Mouse (Mus musculus) kidney, adult 9 months (tissue): ENCODE results near the gene Stab1.

ENCODE experiments used
- DNase-seq: peaks from one replicate; pipeline ENCODE4 v3.0.0; 2022

Gene Stab1

DNA sequence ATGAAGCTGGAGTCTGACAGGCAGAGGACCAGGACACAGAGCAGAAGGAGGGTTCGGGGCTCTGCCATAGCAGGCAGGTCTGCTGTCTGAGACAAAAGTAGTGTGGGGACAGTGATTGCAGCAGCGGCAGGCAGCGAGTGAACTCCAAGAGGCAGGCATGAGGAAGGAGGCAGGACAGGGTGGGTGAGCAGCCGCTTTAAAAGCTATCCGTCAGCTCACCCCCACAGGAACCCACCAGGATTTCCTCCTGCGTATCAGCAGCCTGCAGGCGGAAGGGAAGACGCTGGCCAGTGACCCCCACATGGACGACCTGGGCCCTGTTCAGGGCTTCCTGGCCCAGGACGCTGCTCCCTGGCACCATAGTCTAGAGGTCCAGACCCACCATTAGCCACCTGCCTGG is at the start of gene Stab1:
Gene Stab1 (minus strand): TSS at position 217 of the 400 bp plus-strand sequence.
- DNase-seq: peak; percentile 56

DNA sequence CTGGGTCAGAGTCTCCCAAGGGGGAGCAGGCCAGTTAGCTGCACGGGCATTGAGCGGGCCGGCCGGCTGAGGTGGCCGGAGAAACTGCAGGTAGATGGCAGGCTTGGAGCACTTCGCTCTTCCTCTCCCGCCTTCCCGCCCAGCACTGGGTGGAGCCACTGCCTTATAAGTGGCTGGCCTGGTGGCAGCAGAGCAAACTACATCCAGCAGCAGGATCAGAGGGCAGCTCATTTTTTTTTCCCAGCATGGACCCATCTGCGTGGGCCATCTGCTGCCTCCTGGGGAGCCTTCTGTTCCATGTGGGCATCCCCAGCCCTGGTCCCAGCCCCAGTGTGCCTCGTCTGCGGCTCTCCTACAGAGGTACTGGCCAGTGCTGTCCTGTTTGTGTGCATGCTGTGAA is 49.2 kb upstream of the Stab1 start, which contains the start of gene Sema3g:
Gene Sema3g (plus strand): TSS at position 195 of the 400 bp plus-strand sequence.
- peak; percentile 85 for DNase-seq

DNA sequence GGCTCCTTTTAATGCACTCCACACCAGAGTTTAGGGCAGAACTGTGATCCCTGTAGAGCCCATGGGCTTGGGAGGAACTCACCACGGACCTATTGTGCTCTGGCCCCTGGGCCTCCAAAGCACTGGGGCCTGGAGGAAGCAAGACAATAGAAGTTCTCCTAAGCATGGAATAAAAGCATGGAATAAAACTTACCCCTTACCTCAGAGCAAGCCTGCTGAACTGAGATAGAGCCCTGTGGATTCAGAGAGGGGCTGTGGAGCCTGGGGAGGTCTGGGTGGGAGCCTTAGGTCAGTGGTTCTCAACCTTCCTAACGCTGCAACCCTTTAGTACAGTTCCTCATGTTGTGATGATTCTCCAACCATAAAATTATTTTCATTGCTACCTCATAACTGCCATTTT is 48.4 kb upstream of the Stab1 start, which contains the start of gene Nisch:
Gene Nisch (minus strand): TSS at position 101 of the 400 bp plus-strand sequence.
- DNase-seq: no peak

DNA sequence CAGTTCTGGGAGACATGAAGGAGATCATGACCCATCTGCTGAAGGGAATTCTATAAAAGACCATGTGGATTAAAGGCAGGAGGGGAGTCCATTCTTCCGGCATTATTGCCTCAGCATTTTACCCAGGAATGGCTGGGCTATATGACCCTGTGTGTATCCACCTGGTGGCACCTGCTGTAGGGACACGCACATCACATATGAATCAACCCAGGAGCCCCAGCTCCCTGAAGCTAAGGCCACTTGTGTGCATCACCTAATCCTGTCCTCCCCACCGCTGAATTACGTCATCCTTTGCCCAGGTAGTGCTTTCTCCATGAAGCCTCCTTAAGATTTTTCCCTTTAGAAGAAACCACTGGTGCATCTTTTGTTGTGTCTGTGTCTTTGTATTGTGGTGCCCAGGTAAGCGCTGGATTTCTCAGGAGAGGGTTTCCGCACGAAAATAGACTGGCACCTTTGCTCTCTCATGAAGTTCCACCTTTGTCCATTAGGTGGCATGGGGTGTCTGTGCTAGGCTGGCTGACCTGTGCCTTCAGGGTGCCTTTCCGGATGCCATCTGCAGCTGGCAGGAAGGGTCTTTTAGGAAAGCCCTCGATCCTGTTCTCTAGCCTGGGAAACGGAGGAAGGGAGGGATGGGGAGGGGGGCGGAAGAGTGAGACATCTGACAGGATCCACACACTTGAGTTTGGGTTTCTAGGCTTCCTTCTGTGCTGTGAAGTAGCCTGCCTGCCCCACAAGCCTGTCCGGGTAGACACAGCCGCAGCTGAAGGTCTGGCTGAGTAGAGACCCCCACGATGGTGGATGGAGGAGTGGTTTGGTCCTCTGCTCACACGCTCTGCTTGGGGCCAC is 46.9 kb upstream of the Stab1 start:
- peak; percentile 82 for DNase-seq

DNA sequence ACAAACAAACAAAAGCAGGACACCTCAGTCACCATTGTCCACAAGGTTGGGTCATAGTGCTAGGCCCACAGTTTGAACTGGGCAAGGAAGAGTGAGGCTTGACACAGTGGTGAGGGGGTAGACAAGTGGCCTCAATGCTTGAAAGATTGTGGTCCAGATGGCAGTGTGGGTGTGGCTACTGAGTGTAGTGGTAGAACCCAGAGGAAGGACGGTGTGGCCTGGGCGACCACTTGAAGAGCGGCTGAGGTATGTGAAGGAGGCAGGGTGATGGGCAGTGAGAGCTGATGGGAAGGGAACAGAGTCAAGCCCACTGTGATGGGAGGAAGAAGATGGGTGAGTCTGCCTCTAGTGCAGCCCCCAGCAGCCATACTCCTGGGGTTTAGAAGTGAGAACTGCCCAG is 46.2 kb upstream of the Stab1 start:
- DNase-seq: no peak

DNA sequence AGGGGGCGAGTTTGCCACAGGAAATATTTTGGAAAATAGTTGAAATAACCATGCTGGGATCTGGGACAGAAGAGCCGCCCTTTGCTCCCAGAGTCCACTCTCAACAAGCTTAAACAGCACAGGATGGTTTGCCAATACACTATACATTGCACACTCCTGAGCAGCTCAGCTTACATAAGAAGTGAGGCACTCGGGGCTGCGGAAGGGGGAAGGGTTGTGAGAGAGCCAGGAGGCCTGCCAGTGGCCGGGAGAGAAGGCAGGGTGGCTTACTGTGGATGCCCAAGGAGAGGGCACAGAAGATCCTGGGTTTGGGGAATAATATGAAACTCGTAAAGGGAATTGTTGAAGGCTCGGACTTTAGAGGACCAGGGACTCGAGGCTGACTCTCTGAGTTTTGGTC is 45.4 kb upstream of the Stab1 start:
- no peak for DNase-seq

DNA sequence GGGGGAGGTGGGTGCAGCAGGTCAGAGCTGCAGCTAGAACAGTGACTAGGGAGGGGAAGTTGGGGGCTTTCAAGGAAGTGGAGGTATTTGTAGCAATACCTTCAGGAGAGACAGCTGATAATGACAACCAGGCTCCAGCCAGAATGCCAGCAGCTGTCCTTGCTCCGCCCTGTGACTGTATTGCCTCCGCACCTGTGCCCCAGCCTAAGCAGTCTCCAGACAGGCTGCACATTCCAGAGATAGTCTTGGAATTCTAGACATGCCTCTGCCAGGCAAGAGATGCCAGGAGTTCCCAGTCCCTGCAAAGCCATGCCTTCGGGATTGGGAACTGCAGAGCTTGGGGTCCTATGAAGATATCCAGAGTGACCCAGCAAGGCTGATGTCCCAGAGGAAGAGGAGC is 44.1 kb upstream of the Stab1 start:
- no peak for DNase-seq

DNA sequence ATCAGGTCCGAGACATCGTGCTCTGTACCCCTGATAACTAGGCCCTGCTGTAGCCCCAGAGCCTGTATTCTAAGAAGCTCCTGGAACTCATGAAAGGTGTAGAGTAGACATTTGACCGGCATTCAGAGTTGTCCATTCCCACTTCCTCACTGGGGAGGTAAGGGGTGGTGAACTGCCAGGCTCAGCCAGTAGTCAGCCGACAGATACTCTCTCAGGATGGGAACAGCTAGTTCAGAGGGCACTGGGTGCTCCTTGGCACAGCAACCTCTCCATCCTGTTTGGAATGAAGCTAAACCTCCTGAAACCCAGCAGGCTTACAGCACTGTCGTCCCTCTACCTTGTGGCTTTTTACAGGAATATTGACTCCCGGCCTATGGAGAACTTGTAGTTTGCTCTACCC is 43.4 kb upstream of the Stab1 start:
- DNase-seq: no peak

DNA sequence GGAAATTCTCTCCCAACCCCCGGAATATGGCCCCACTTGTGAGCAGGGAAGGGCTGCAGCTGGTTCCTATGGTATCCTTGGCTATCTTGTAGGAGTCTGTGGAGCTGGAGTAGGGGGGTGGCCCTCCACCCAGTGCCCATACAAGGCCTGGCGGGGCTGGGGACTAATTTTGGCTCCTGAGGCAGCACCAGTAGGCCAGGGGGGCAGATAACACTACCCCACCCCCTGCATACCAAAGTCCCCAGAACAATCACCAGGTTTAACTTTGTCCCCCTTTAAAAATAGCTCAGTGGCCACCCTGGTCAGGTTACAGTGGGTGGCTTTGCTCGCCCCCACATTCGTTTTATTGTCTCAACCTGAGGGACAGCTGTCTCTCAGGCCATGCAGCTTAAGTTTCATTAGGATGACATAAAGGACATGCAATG is 40.7 kb upstream of the Stab1 start:
- no peak for DNase-seq

DNA sequence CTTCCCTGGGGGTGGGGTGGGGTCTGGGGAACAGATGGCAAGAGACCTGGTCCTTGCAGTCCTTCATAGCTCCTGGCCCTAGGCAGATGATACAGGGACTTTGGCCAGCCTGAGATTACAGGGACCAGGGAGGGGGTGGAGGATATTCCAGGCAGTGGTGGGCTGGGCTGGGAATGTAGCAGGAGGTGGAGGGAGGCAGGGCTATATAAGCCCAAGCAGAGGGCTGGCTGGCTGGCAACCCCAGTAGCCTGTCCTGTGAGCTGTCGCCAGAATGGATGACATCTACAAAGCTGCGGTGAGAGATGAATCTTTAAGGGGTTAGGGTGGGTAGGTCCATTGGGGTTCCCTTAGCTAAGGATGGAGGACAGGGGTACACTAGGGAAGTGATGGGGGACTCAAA is 39.6 kb upstream of the Stab1 start, which contains the start of gene Tnnc1:
Gene Tnnc1 (plus strand): TSS at position 229 of the 400 bp plus-strand sequence.
- no peak for DNase-seq

DNA sequence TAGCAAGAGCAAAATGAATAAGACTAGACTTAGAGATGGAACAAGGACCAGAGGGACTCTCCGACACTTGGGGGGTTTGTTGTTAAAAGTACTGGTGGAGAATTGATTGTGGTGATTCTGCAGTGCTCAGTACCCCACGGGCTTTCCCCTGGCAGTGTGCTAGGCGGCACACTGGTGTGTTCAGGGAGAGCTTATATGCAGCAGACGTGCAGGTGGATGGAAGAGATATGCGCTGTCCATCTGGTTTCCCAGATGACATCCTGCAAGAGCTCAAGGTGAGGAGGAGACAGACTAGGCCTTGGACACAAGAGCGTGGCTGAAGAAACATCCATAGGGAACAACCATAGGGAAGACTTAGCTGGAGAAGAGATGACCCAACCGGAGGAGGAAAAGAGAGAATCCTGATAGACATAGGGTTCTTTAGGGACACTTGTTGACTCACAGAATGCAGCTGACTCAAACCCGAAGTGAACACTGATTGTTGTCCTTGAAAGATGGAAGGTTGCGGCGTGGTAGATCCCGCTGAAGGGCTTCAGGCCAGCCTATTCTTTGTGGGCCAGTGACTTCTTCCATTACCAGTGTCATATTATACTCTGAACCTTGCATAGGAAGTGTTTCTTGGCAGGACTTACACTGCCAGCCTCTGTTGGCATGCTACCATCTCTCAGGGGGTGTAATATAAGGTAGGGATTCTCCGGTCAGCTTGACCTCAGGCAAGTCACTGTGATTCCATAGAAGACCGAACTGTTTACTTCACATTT is 38.8 kb upstream of the Stab1 start:
- no peak for DNase-seq

DNA sequence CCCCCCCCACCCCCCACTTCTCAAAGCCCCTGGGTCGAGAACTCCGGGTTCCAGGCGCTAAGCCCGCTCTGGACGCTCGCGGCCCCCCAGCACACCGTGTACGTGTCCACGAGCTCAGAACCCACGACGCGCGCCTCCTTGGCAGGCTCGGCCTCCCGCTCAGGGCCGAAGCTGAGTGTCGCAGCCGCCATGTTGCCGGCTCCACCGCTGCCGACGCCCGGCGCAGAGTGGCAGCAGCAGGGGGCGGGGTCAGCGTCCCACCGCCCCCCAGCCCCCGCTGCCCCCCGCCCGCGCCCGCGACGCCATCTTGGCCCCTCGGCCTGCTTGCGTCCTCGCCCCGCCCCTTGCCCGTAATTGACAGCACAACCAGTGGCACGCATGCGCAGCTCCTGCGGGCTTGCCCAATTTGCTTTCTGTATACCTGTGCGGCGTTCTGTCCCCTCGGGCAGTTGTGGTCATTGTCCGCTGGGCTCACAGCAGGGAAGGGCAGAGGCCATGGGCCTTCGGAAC is 38.1 kb upstream of the Stab1 start:
- DNase-seq: peak; percentile 96

DNA sequence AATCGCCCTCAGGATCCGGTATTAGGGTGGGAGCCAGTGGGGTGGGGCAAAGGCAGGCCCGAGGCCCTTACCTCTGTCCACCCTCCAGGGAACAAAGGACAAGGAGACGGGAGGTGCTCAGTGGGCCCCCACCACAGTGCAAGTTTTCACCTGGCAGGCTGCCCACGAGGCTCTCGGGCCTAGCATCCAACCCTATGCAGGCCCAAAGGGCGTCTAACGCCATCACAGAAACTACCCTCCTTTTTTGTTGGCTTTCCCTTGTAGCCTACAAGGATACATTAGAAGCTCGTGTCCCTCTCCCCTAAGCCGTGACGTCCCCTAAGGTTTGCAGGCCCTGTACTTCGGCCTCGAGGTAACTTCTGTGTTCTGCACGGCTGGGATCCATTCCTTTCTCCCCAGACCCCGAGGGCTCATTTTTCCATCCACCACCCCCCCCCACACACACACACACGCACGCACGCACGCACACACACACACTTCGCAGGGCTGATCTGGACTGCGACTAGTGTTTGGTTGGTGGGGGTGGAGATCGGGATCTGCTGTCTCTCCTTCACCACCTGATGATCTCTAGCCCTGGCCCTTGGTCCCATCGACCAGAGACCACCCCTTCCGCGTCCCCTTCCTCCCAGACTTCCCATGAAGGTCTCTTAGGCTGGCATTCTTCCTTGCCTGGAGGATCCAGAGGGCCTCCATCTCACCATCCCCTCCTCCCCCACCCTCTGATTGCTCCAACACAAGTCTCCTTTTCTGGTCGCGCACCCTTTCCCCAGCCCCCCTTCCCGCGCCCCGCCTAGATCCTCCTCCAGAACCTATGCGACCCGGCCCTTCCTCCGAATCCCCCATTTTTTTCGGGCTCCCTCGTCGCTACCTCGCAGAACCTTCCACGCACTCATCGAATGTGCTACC is 37.4 kb upstream of the Stab1 start:
- peak; percentile 43 for DNase-seq

DNA sequence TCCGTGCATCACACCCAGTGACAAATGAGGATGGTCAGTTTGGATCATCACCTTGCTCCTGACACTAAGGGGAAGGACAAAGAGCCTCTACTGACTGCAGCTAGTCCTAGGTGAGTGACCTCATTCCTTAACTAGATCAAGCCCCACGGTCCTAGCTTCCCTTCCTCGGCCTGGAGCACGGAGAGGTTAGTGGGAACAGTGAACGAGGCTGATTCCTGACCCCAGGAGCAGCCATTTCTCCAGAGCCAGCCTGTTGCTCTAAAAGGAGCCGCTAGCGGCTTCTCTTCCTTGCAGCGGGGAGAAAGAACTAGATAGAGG is 36.8 kb upstream of the Stab1 start:
- peak; percentile 67 for DNase-seq

DNA sequence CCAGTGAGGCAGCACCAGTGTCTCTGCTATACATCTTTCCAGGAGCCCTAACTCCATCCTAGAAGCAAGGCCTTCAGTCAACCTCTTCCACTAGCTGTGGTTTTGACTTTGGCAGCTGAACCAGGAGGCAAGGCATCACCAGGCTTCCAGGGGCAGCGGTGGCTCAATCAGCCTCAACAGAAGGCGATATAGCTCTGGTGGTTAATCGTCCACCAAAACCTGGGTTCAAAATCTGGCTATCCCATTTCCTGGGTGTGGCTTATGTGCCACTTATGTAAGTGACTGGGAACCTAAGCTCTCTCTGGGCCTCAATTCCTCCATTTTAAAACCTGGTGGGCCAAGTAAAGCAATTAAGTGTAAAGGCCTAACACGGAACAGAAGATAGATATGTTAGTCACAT is 36.4 kb upstream of the Stab1 start:
- peak; percentile 47 for DNase-seq

DNA sequence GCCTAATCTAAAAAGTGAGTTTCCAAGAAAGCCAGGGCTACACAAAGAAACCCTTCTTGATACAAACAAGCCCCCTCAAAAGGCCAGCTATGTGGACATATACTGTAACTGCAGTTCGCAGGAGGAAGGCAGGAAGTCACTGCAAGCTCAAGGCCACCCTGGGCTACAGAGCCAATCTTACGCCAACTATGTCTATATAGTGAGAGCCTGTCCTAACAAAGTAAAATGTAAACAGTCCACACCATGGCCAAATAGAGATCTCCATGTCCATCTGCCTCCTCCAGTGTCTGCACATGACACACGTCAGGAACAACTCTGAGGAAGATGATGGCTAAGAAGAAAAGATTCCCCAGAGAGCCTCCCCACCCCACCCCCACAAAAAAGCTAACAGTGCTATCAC is 31.6 kb upstream of the Stab1 start:
- DNase-seq: no peak

DNA sequence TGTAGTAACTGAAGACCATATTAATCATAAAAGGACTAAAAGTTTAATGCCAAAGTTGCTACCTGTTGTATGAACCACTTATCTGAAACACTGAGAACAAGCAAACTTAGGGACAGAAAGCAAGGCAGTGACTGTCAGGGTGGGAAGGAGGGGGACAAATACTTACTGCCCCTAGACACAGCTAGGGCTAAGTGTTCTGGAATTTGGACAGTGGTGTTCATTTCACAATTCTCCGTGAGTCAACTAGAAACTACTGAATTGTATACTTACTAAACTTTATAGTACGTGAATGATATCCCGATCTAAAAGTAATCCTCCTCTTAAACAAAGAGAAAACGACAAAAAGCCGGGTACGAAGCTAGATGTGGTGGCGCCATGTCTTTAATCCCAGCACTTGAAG is 31.2 kb upstream of the Stab1 start:
- no peak for DNase-seq

DNA sequence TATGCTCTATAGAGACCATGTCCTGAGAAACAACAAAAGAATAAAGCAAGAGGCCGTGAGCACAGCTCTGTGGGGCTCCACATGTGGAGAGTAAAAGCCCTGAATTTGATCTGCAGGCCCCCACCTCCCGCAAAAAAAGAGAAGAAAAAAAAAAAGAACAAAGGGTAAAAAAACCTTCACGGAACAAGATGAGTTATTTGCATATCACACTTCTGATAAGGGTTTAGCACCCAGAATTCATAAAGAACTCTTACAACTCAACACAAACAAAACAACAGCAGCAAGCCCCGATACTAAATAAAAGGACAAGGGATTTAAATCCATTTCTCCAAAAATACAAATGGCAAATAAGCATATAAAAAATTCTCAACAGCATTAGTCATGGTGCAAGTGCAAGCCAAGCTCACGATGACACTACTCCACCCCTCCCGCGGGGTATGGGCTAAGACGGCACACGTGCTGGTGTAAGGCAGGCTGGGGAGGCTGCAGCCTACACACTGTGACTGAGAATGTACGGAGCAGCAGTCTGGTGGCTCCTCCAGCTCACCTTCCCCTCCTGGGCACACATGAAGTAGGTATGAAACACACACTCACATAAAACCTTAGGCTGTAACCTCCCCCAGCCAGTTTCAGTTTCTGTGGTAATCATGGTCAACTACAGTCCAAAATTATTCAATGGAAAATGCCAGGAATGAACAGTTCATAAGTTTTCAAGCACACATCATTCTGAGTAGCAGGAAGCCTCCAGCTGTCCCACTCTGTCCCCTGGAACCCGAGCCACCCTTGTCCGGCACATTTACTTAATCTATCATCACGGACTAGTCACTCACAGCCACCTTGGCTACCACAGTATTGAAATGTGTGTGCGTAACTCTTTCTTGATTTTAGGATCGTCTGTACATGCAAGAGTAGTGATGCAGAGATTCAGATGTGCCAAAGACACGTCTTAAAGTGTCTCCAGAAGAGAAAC is 29.4 kb upstream of the Stab1 start:
- DNase-seq: no peak

DNA sequence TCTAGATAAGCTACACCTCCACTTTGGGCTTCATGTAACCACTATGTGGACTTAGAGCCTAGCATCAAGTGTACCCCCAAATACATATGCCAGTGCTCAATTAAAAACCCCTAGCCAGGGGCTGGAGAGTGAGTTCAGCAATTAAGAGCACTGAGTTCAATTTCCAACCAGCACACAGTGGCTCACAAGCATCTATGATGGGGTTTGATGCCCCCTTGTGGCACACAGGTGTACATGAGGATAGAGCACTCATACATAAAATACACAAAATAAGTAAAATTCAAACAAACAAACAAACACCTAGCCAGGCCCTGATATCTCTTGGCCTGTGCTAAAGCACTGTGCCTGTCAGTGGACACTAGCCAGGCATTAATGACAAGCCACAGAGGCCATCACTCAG is 27.5 kb upstream of the Stab1 start:
- peak; percentile 60 for DNase-seq

DNA sequence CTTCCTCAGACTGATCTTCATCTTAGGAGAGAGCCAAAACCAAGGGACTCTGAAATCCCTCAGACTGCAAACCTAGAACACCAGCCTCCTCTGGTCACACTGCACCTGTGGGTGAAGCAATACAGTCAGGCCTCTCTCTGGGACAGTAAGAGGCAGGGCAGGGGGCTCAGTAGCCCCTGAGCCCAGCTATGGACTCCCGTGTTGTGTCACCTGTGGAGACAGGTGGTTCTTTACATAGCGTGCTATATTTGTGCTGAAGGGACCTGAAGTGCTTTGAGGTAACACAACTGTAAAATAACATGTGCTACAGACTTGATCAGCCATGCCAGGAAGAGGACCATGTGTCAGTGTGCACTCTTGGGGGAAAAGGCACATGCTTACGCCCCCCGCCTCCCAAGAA is 27.1 kb upstream of the Stab1 start:
- no peak for DNase-seq

DNA sequence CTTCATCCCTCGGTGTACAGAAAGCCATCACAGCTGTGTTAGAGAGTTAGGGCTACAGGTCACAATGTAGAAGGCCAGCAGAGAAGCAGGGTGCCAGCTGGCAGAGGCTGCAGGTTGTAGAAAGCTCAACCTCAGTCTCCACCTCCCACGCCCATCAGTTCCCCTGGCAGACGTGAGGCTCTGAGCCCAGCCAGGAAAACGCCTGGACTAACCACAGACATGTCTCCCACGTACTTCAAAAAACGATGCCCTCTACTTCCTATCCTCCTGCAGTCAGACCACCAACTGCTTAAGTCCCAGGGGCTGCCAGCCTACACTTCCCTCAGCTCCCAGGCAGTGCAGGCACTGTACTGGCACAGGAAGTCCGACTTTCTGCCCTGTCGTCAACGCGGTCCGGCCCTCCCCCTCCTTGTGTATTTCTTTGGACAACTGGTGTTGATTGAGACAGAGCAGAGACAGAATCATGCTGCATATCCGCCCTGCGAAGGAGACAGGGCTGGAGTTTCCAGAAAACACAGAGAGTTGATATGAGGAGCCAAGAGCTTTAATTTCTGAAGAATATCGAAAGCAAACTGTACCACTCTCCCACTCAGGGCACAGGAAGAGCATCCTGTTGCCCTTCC is 26.6 kb upstream of the Stab1 start:
- DNase-seq: peak; percentile 75
